Mouse (Mus musculus): ENCODE measurements at regions not wholly inside any gene's neighbourhood (a gene's known extent, or its start where the extent isn't known, plus 50 kb on each side); places are given as distances from the start of the nearest gene placed in this dataset.

- DNase-seq (ENCODE audit: low spot score in 2 of 2) = no peak
These were observed 88.7 kb upstream of the Nectin3 start for GRCm38 (mm10) chr16:46587056-46587455.

GRCm38 (mm10) chr16:46584502-46584901 is 86.2 kb upstream of the Nectin3 start:
- no peak for DNase-seq (ENCODE audit: low spot score in 2 of 2)

GRCm38 (mm10) chr16:46581115-46581514 is 82.8 kb upstream of the Nectin3 start:
- DNase-seq (ENCODE audit: low spot score in 2 of 2) = peak; percentile 10 to 21

GRCm38 (mm10) chr16:46574221-46574620 is 75.9 kb upstream of the Nectin3 start:
- no peak for DNase-seq (ENCODE audit: low spot score in 2 of 2)

- DNase-seq (ENCODE audit: low spot score in 2 of 2) = no peak
These were observed 69.1 kb upstream of the Nectin3 start for GRCm38 (mm10) chr16:46567446-46567845.

- no peak for DNase-seq (ENCODE audit: low spot score in 2 of 2)
These were observed 67.8 kb upstream of the Nectin3 start for GRCm38 (mm10) chr16:46566020-46566581.

- no peak for DNase-seq (ENCODE audit: low spot score in 2 of 2)
These were observed 59.0 kb upstream of the Nectin3 start for GRCm38 (mm10) chr16:46557281-46557680.

GRCm38 (mm10) chr16:46548207-46548606 is 49.9 kb upstream of the Nectin3 start:
- DNase-seq (ENCODE audit: low spot score in 2 of 2) = no peak
